8 mouse cellular contexts compared by ENCODE assay signal in genomic region chr19:4257216-4257896, GRCm38 (mm10). TPM values are rescaled to one million over a fixed set of nuclear protein-coding genes. Genes with fewer than 3 reads are reported as not detected.
DNase-seq lines count a peak whose midpoint lies in the region; ATAC-seq lines count a peak whose summit lies in the region.

No protein-coding gene starts in this region.

- no peak overlapping the region for H3K27ac ChIP-seq in hindbrain, embryonic 12.5 days

- under 1% methylated on average over 41 of the region's 41 CpGs for WGBS in hindbrain, embryonic 12.5 days

- peak; percentile 94 for ATAC-seq in hindbrain, embryonic 12.5 days (ENCODE audit: low FRiP score)

- peak overlapping the region; percentile 64 for H3K9ac ChIP-seq in hindbrain, embryonic 12.5 days

- peaks cover 4% of the 10 kb centered on the region; the same call in 1 of the 2 replicates for H3K4me1 ChIP-seq in hindbrain, embryonic 12.5 days

- H3K9me3 ChIP-seq in hindbrain, embryonic 12.5 days (replicated peaks), result no peaks in the 10 kb centered on the region

- peak; percentile 90 for DNase-seq in Muller cell, postnatal 12 days (ENCODE audit: inconsistent ontology term)
- peak; percentile 92 for DNase-seq in cerebellum, adult 9-11 months
- peak; percentile 76 to 91 for DNase-seq in frontal cortex, postnatal 10 days (ENCODE audit: low spot score in 2 of 2)
- DNase-seq in layer of hippocampus, postnatal 14 days (ENCODE audit: low spot score in 2 of 2), result peak; percentile 90 to 97
- DNase-seq in lung, postnatal 14 days, result peak; percentile 96
- peak; percentile 92 for DNase-seq in retina, adult 2 months (ENCODE audit: low read depth, low spot score)
- peak; percentile 88 to 91 for DNase-seq in thymus, postnatal 36 days

- H3K4me3 ChIP-seq in hindbrain, embryonic 12.5 days, result peak overlapping the region; percentile 54

- no peaks in the 10 kb centered on the region for H3K27me3 ChIP-seq in hindbrain, embryonic 12.5 days

- peak overlapping the region; percentile 80 for H3K4me2 ChIP-seq in hindbrain, embryonic 12.5 days (replicated peaks)

- H3K36me3 ChIP-seq in hindbrain, embryonic 12.5 days, result no peaks in the 10 kb centered on the region

RNA-seq across cellular contexts. Expression of gene Ssh3, which starts 11.6 kb away (rescaled TPM):
- polyA plus RNA-seq in hindbrain, embryonic 12.5 days (2016; fragmentation: Nextera tagmentation; extraction: Ambion mirVana), result 10.1 and 10.4 TPM in 2 replicates
- 10 to 100 TPM; 51.6 to 55.7 TPM for total RNA-seq in layer of hippocampus, postnatal 14 days (2021)

RNA-seq across cellular contexts. Expression of gene Ankrd13d, which starts 25.6 kb away (rescaled TPM):
- 17.5 and 22.1 TPM in 2 replicates for polyA plus RNA-seq in hindbrain, embryonic 12.5 days (2016; fragmentation: Nextera tagmentation; extraction: Ambion mirVana)
- total RNA-seq in layer of hippocampus, postnatal 14 days (2021), result 10 to 100 TPM; 70.3 to 81.8 TPM

RNA-seq across cellular contexts. Expression of gene Pold4, which starts 25.7 kb away (rescaled TPM):
- polyA plus RNA-seq in hindbrain, embryonic 12.5 days (2016; fragmentation: Nextera tagmentation; extraction: Ambion mirVana), result 16.2 and 17.2 TPM in 2 replicates
- total RNA-seq in layer of hippocampus, postnatal 14 days (2021), result 10 to 100 TPM; 11.9 to 13.5 TPM

RNA-seq across cellular contexts. Expression of gene AC109138.7, which starts 43.2 kb away (rescaled TPM):
- not detected in 2 replicates for polyA plus RNA-seq in hindbrain, embryonic 12.5 days (2016; fragmentation: Nextera tagmentation; extraction: Ambion mirVana)
- not detected for total RNA-seq in layer of hippocampus, postnatal 14 days (2021)

RNA-seq across cellular contexts. Expression of gene Clcf1, which starts 43.3 kb away (rescaled TPM):
- polyA plus RNA-seq in hindbrain, embryonic 12.5 days (2016; fragmentation: Nextera tagmentation; extraction: Ambion mirVana), result 2.1 and 2.8 TPM in 2 replicates
- under 1 TPM; 0.88 to 0.90 TPM for total RNA-seq in layer of hippocampus, postnatal 14 days (2021)
